Mouse (Mus musculus) testis, adult 2 months (tissue): ENCODE measurements around the gene Mlh3.

Source experiments
- CTCF ChIP-seq: fragments of 200-500 bp; IDR thresholded peaks from 2 replicates; pipeline ENCODE4 v1.5.1; 2012; ENCODE audit warnings: low read depth, mild to moderate bottlenecking, inconsistent platforms, low read length, moderate library complexity; ENCODE audit not compliant: control insufficient read depth, insufficient read depth, insufficient replicate concordance
- POLR2A ChIP-seq: fragments of 200-500 bp; IDR thresholded peaks from 2 replicates; pipeline ENCODE4 v1.6.1; 2012; ENCODE audit warnings: low read depth, mild to moderate bottlenecking, inconsistent platforms, low read length, moderate library complexity; ENCODE audit not compliant: control insufficient read depth

- no peak for TF ChIP-seq CTCF
- no peak for TF ChIP-seq POLR2A
Measured at GRCm38 (mm10) chr12:85202191-85202590, 68.2 kb downstream of the Mlh3 start.
